Comparison of ENCODE assay signal across 32 mouse cellular contexts in the genomic region with DNA sequence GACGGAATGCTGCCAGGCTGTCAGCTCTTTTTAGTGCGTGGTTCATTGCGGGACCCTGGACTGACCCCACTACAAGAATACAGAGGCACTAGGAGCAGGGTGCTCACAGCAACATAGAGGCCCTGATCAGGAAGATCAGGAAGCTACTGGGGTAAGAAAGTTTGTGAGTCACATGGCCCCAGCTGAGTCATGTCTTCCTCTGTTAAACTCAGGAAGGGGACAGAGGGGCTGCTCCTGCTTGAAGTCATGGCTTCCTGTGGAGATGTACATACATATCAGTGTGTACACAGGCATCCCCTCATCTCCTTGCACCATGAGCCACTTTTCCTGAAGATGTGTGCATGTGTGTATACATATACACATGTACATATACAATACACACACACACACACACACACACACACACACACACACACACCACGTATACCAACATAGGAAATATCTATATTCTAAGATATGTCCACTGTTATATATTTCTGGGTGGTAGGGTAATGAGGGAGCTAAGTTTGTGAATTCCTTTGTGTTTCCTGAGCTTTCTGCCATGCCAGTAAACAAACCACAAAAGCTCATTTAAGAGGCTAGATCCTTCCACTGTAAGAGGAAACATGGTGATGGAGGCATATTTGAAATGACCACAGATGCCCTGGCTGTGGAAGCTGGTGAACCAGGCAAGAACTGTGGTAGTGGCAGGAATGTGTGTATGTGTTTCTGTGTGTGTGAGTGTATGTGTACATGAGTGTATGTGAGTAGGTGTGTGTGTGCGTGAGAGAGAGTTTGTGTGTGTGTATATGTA. TPM values are rescaled to one million over a fixed set of nuclear protein-coding genes. Genes with fewer than 3 reads are reported as not detected.
A peak's percentile ranks its signal among the peaks of the same experiment; 100 is the strongest.
DNase-seq lines count a peak whose midpoint lies in the region; TF ChIP-seq lines count a peak whose summit lies in the region.
"Had no signal": no experiment of that assay in that cellular context is flagged by ENCODE, and none has a peak within 500 bp of the region (broad histone marks: within the 10 kb centered on the region; RNA-seq: fewer than 3 reads in every experiment).

No protein-coding gene starts in this region.

- intact Hi-C loops in left cerebral cortex, postnatal 25 days (cut with DNase I): no loop called here

- H3K27me3 ChIP-seq in MEL (ENCODE audit: control insufficient read depth in 1 of 2, insufficient read depth in 2 of 2, low read length in 2 of 2): no peaks in the 10 kb centered on the region
- no peaks in the 10 kb centered on the region for H3K27me3 ChIP-seq in myocyte (ENCODE audit: control insufficient read depth, insufficient read depth, insufficient read length)
- H3K27me3 ChIP-seq: embryonic facial prominence, embryonic 12.5 days; embryonic facial prominence, embryonic 15.5 days; forebrain, embryonic 13.5 days; heart, embryonic 13.5 days; hindbrain, embryonic 13.5 days; intestine, embryonic 15.5 days had no signal

- no peak for TF ChIP-seq EP300 in MEL (IDR thresholded peaks at IDR 0.05; ENCODE audit: low read depth in 1 of 2, low read length in 2 of 2)

- no peak overlapping the region for H3K9ac ChIP-seq in MEL (ENCODE audit: control insufficient read depth, low read depth, low read length, poor library complexity, severe bottlenecking)
- H3K9ac ChIP-seq: embryonic facial prominence, embryonic 12.5 days; embryonic facial prominence, embryonic 15.5 days; forebrain, embryonic 13.5 days; heart, embryonic 13.5 days; hindbrain, embryonic 13.5 days; intestine, embryonic 15.5 days had no signal

- peak; percentile 29 for DNase-seq in retina, embryonic 14.5 days (ENCODE audit: low spot score)
- DNase-seq in retina, postnatal 1 day: no peak
- DNase-seq in 416B (ENCODE audit: low read depth) (peak; percentile 96), MEL (ENCODE audit: low read depth, low spot score) (peak; percentile 21)
- no peak for DNase-seq in left cerebral cortex, postnatal 25 days (ENCODE audit: low spot score in 2 of 2)
- DNase-seq in urinary bladder, postnatal 25 days (ENCODE audit: low spot score): no peak
- no peak for DNase-seq in spleen, postnatal 14 days (ENCODE audit: low spot score in 2 of 2)
- DNase-seq: adrenal gland, adult 8-10 months; adrenal gland, postnatal 25 days; cerebellum, adult 18-20 months; cerebellum, adult 9-10 months; cerebellum, postnatal 14 days; gastrocnemius, postnatal 10 days; gastrocnemius, postnatal 36 days; heart, adult 2 months; heart, postnatal 14 days had no signal

- H3K4me3 ChIP-seq in MEL (ENCODE audit: control insufficient read depth in 1 of 2, insufficient read depth in 1 of 2, low read depth in 2 of 2, low read length in 2 of 2) (no peak overlapping the region), myocyte (no peak overlapping the region)
- H3K4me3 ChIP-seq: embryonic facial prominence, embryonic 12.5 days; embryonic facial prominence, embryonic 15.5 days; erythroblast, embryonic 14.5 days; forebrain, embryonic 10.5 days; forebrain, embryonic 13.5 days; heart, adult 2 months; heart, embryonic 10.5 days; heart, embryonic 13.5 days; hindbrain, embryonic 13.5 days; intestine, embryonic 15.5 days had no signal

- H3K79me2 ChIP-seq in MEL (ENCODE audit: control insufficient read depth, insufficient read depth, low read length, poor library complexity) (no peaks in the 10 kb centered on the region), myocyte (ENCODE audit: control insufficient read depth, insufficient read depth) (no peaks in the 10 kb centered on the region)

- H3K27ac ChIP-seq in MEL (ENCODE audit: control insufficient read depth, low read depth, low read length): no peak overlapping the region
- H3K27ac ChIP-seq: embryonic facial prominence, embryonic 12.5 days; embryonic facial prominence, embryonic 15.5 days; forebrain, embryonic 10.5 days; forebrain, embryonic 13.5 days; heart, adult 2 months; heart, embryonic 10.5 days; heart, embryonic 13.5 days; hindbrain, embryonic 13.5 days; intestine, embryonic 15.5 days had no signal

- no peak for TF ChIP-seq CTCF in MEL (IDR thresholded peaks at IDR 0.05 in 2 of 3, conservative IDR thresholded peaks at IDR 0.05 in 1 of 3; ENCODE audit: control insufficient read depth in 1 of 3, insufficient read depth in 1 of 3, low read depth in 2 of 3, low read length in 3 of 3, poor library complexity in 1 of 3, severe bottlenecking in 1 of 3)

- H3K4me1 ChIP-seq in MEL (ENCODE audit: control insufficient read depth in 1 of 2, insufficient read depth in 2 of 2, low read length in 2 of 2): no peaks in the 10 kb centered on the region; a peak in 1 of 4 replicates
- H3K4me1 ChIP-seq: embryonic facial prominence, embryonic 12.5 days; heart, embryonic 10.5 days; heart, embryonic 13.5 days; intestine, embryonic 15.5 days had no signal

- no peak overlapping the region for H3K4me2 ChIP-seq in myocyte (ENCODE audit: low read depth)
- H3K4me2 ChIP-seq: embryonic facial prominence, embryonic 12.5 days; embryonic facial prominence, embryonic 15.5 days; forebrain, embryonic 13.5 days; heart, embryonic 13.5 days; hindbrain, embryonic 13.5 days; intestine, embryonic 15.5 days had no signal

- no peak for TF ChIP-seq POLR2A in MEL (IDR thresholded peaks at IDR 0.05; ENCODE audit: control insufficient read depth in 1 of 2, insufficient read depth in 1 of 2, low read depth in 1 of 2, low read length in 2 of 2, poor library complexity in 1 of 2)
- no peak for TF ChIP-seq POLR2A in myocyte (IDR thresholded peaks at IDR 0.05; ENCODE audit: insufficient read length, low read depth)

- TF ChIP-seq RAD21 in MEL (IDR thresholded peaks at IDR 0.05; ENCODE audit: low read depth, low read length): no peak

- H3ac ChIP-seq in myocyte (ENCODE audit: control insufficient read depth, insufficient read length): no peak overlapping the region

- H3K36me3 ChIP-seq in MEL (ENCODE audit: control insufficient read depth in 1 of 2, insufficient read depth in 2 of 2, low read length in 2 of 2) (no peaks in the 10 kb centered on the region), myocyte (ENCODE audit: control insufficient read depth, insufficient read depth) (no peaks in the 10 kb centered on the region)
- H3K36me3 ChIP-seq: embryonic facial prominence, embryonic 12.5 days; embryonic facial prominence, embryonic 15.5 days; G1E; heart, embryonic 10.5 days; heart, embryonic 13.5 days; intestine, embryonic 15.5 days had no signal

- H3K9me3 ChIP-seq in MEL (replicated peaks; ENCODE audit: insufficient read depth, low read length): no peaks in the 10 kb centered on the region
- H3K9me3 ChIP-seq: embryonic facial prominence, embryonic 12.5 days; embryonic facial prominence, embryonic 15.5 days; forebrain, embryonic 10.5 days; forebrain, embryonic 13.5 days; G1E; heart, embryonic 10.5 days; heart, embryonic 13.5 days; hindbrain, embryonic 13.5 days; intestine, embryonic 15.5 days had no signal

TF ChIP-seq in MEL, 35 proteins besides CTCF, POLR2A, EP300 and RAD21:
- TF ChIP-seq USF1 (IDR thresholded peaks at IDR 0.05; ENCODE audit: low read depth, low read length) (peak; percentile 64), ZMIZ1 (IDR thresholded peaks at IDR 0.05; ENCODE audit: low read depth, low read length) (no peak), SMC3 (IDR thresholded peaks at IDR 0.05; ENCODE audit: low read depth, low read length) (no peak), ZKSCAN1 (IDR thresholded peaks at IDR 0.05; ENCODE audit: low read depth, low read length) (no peak), TAL1 (IDR thresholded peaks at IDR 0.05; ENCODE audit: low read length) (no peak)

TF ChIP-seq in myocyte, 11 proteins besides CTCF, POLR2A, EP300 and RAD21:
- TF ChIP-seq USF1 (IDR thresholded peaks at IDR 0.05; ENCODE audit: low read depth) (peak; percentile 78), MAX (IDR thresholded peaks at IDR 0.05; ENCODE audit: low read depth) (no peak)

RNA-seq across cellular contexts. Expression of gene Cacng1, which starts 32.1 kb away (rescaled TPM):
- not detected in 2 replicates for total RNA-seq in MEL (2012; rRNA removed)
- polyA plus RNA-seq in MEL (2012; ENCODE audit: insufficient read depth in 1 of 2, insufficient read length in 2 of 2, low read depth in 1 of 2, low replicate concordance in 2 of 2, missing spikeins in 1 of 2) (not detected), myocyte (2012; fragmentation: generic; extraction: Trizol) (603 TPM)
- total RNA-seq in left cerebral cortex, postnatal 25 days (2021): not detected
- total RNA-seq: adrenal gland, postnatal 25 days; common myeloid progenitor, adult 5-6 weeks; G1E; granulocyte monocyte progenitor cell, adult 5-6 weeks; heart, adult 2 months; heart, postnatal 14 days; hematopoietic stem cell, adult 5-6 weeks had no signal
- polyA plus RNA-seq: activated CD4-positive, CD25-positive, alpha-beta regulatory T cell, adult 4 months; erythroblast, embryonic 14.5 days; forebrain, embryonic 10.5 days; forebrain, embryonic 13.5 days; heart, embryonic 10.5 days had no signal

RNA-seq across cellular contexts. Expression of gene Cacng4, which starts 45.9 kb away (rescaled TPM):
- not detected in 2 replicates for total RNA-seq in MEL (2012; rRNA removed)
- polyA plus RNA-seq in MEL (2012; ENCODE audit: insufficient read depth in 1 of 2, insufficient read length in 2 of 2, low read depth in 1 of 2, low replicate concordance in 2 of 2, missing spikeins in 1 of 2): not detected
- polyA plus RNA-seq in myocyte (2012; fragmentation: generic; extraction: Trizol): 0.14 TPM
- 10 to 100 TPM; 33.5 to 47.4 TPM for total RNA-seq in left cerebral cortex, postnatal 25 days (2021)
- total RNA-seq: common myeloid progenitor, adult 5-6 weeks; gastrocnemius, adult 18-20 months; granulocyte monocyte progenitor cell, adult 5-6 weeks; heart, adult 2 months; hematopoietic stem cell, adult 5-6 weeks had no signal
- polyA plus RNA-seq: activated CD4-positive, CD25-positive, alpha-beta regulatory T cell, adult 4 months; erythroblast, embryonic 14.5 days; G1E had no signal

Comparison
In these comparisons a context has a peak if more than half of its experiments do, and no peak if none do; other contexts are left out.
1. DNase-seq: peak in retina, embryonic 14.5 days (single experiment), 416B (single experiment) and MEL (single experiment); none in retina, postnatal 1 day (single experiment), left cerebral cortex, postnatal 25 days (0 of 2), urinary bladder, postnatal 25 days (single experiment) and spleen, postnatal 14 days (0 of 2).
2. RNA of gene Cacng4, which starts 45.9 kb away (total RNA-seq): 33.5 to 47.4 TPM in left cerebral cortex, postnatal 25 days; not detected in MEL; every median in the first group is over 10 times any median in the second.